Mouse (Mus musculus) ES-E14 (cell line): ENCODE data around the gene R3hcc1l. TPM values are rescaled to one million over a fixed set of nuclear protein-coding genes. Genes with fewer than 3 reads are reported as not detected.

Source experiments
- DNase-seq: peaks from one replicate; pipeline ENCODE4 v3.0.0-alpha.2; 2013; ENCODE audit warnings: low read depth, low spot score
- H3K27ac ChIP-seq: 2 replicates; pipeline ENCODE4 v1.5.1; 2012; ENCODE audit warnings: low read depth, mild to moderate bottlenecking, low read length, moderate library complexity, mixed read lengths; ENCODE audit not compliant: poor library complexity, insufficient read depth, severe bottlenecking
- H3K36me3 ChIP-seq: 2 replicates; pipeline ENCODE4 v1.6.1; 2012; ENCODE audit warnings: mild to moderate bottlenecking, low read length, moderate library complexity, mixed read lengths; ENCODE audit not compliant: control insufficient read depth, poor library complexity, insufficient read depth, severe bottlenecking
- H3K4me1 ChIP-seq, 2 experiments: fragments of 150-350 bp in 1 of 2; sonication (generic) in 1 of 2; 2 replicates each; pipeline ENCODE4 v1.6.1; 2012; ENCODE audit warnings: low read length in 2 of 2, mild to moderate bottlenecking in 1 of 2, mixed read lengths in 1 of 2; ENCODE audit not compliant: control insufficient read depth in 2 of 2, insufficient read depth in 2 of 2, poor library complexity in 1 of 2
- H3K4me3 ChIP-seq, 2 experiments: fragments of 150-350 bp in 1 of 2; sonication (generic) in 1 of 2; 2 replicates each; pipeline ENCODE4 v1.5.1; 2012; ENCODE audit warnings: low read length in 2 of 2, low read depth in 1 of 2, mild to moderate bottlenecking in 1 of 2, mixed read lengths in 1 of 2; ENCODE audit not compliant: insufficient read depth in 1 of 2, poor library complexity in 1 of 2, severe bottlenecking in 1 of 2
- H3K9ac ChIP-seq: 2 replicates; pipeline ENCODE4 v1.6.1; 2012; ENCODE audit warnings: low read depth, mild to moderate bottlenecking, low read length, mixed read lengths; ENCODE audit not compliant: poor library complexity, insufficient read depth, severe bottlenecking
- H3K9me3 ChIP-seq: fragments of 150-350 bp; sonication (generic); 2 replicates; pipeline ENCODE4 v1.6.1; 2012; ENCODE audit warnings: low read depth, mild to moderate bottlenecking, low read length; ENCODE audit not compliant: control insufficient read depth, insufficient read depth
- CHD2 ChIP-seq: IDR thresholded peaks from 2 replicates; pipeline ENCODE4 v1.6.1; 2014; ENCODE audit warnings: mild to moderate bottlenecking, low read depth, low read length, inconsistent platforms
- HCFC1 ChIP-seq: IDR thresholded peaks from 2 replicates; pipeline ENCODE4 v1.6.1; 2012; ENCODE audit warnings: low read length, inconsistent platforms, borderline replicate concordance; ENCODE audit not compliant: insufficient read depth
- MAFK ChIP-seq: IDR thresholded peaks from 2 replicates; pipeline ENCODE4 v1.6.1; 2014; ENCODE audit warnings: mild to moderate bottlenecking, low read depth, low read length, inconsistent platforms; ENCODE audit not compliant: insufficient read depth
- ZC3H11A ChIP-seq: IDR thresholded peaks from 2 replicates; pipeline ENCODE4 v1.6.1; 2012; ENCODE audit warnings: low read depth, mild to moderate bottlenecking, inconsistent platforms, low read length, borderline replicate concordance
- ZNF384 ChIP-seq: IDR thresholded peaks from 2 replicates; pipeline ENCODE4 v1.6.1; 2012; ENCODE audit warnings: low read depth, low read length, inconsistent platforms
- in situ Hi-C, 2 experiments: fragments of 600-800 bp; cut with MboI; formaldehyde crosslinking; loops; one replicate each; pipeline ENCODE4 v1.15.1; 2025; ENCODE audit warnings: low sequenced_read_pairs in 2 of 2, inconsistent platforms in 1 of 2; ENCODE audit not compliant: unreplicated experiment in 2 of 2
- total RNA-seq: library from RNA; depleted of rRNA; stranded (reverse); fragments of 300-350 nt; gene quantifications from 2 replicates; pipeline ENCODE4 v1.2.3, GENCODE M21; 2012; rRNA removed

The R3hcc1l gene
- 6.5 and 8.0 TPM in 2 replicates for total RNA-seq

- Histone ChIP-seq H3K9ac (peak within 1 kb of the TSS; percentile 91), H3K4me3 (peak within 1 kb of the TSS; percentile 86 to 88), H3K36me3 (no peaks in the 10 kb centered on the region; the same call in 1 of the 2 replicates), H3K4me1 (peaks cover 0 to 3% of the 10 kb centered on the region in 2 experiments; a peak in 2 of 4 replicates), H3K9me3 (no peaks in the 10 kb centered on the region), H3K27ac (no peak within 1 kb of the TSS; the same call in 1 of the 2 replicates)
- TF ChIP-seq CHD2 (no peak), HCFC1 (peak; percentile 95), ZNF384 (no peak), MAFK (no peak), ZC3H11A (no peak)
- DNase-seq: peak; percentile 91
- in situ Hi-C loops: no loop called here
Observed at GRCm38 (mm10) chr19:42518620-42519310, at the start of gene R3hcc1l. TSS of gene R3hcc1l (plus strand) at chr19:42518759.

- Histone ChIP-seq H3K27ac (no peak overlapping the region), H3K9ac (no peak overlapping the region), H3K9me3 (no peaks in the 10 kb centered on the region), H3K4me3 (no peak overlapping the region), H3K4me1 (no peaks in the 10 kb centered on the region), H3K36me3 (no peaks in the 10 kb centered on the region)
- in situ Hi-C loops: no loop called here
- no peak for DNase-seq
- no peak for TF ChIP-seq CHD2
- no peak for TF ChIP-seq ZC3H11A
- TF ChIP-seq ZNF384: no peak
- TF ChIP-seq MAFK: no peak
- TF ChIP-seq HCFC1: no peak
Observed at GRCm38 (mm10) chr19:42471571-42471970, 47.0 kb upstream of the R3hcc1l start.

- in situ Hi-C loops: no loop called here
- TF ChIP-seq MAFK (no peak), HCFC1 (no peak), ZNF384 (no peak), CHD2 (no peak), ZC3H11A (no peak)
- Histone ChIP-seq H3K4me1 (no peaks in the 10 kb centered on the region), H3K9me3 (no peaks in the 10 kb centered on the region), H3K27ac (no peak overlapping the region), H3K36me3 (no peaks in the 10 kb centered on the region), H3K9ac (no peak overlapping the region), H3K4me3 (no peak overlapping the region)
- DNase-seq: peak; percentile 24
Observed at GRCm38 (mm10) chr19:42472831-42473230, 45.7 kb upstream of the R3hcc1l start.

GRCm38 (mm10) chr19:42477769-42478168, 40.8 kb upstream of the R3hcc1l start:
- in situ Hi-C loops: no loop called here

DNA sequence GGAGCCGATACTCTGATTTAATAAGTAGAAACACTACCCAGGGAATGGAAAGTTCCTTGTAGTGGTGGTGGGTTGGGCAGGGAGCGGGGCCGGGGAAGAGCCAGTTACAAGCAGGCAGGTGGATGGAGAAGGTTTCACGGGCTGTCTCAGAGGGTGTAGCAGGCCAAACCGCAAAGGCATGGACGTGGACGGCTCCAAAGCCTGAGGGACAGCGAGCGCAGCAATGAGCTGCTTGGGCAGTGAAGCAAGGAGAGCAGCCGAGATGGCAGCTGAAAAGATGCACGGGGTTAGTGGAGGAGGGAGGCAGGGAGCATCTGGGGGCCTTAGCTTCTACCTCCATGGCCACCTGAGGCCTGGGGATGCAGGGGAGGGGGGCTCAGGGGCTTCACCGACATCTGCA, 40.3 kb upstream of the R3hcc1l start:
- TF ChIP-seq ZNF384: no peak
- no peak for TF ChIP-seq ZC3H11A
- no peak for TF ChIP-seq MAFK
- TF ChIP-seq HCFC1: no peak
- no peak for TF ChIP-seq CHD2
- Histone ChIP-seq H3K4me1 (no peaks in the 10 kb centered on the region), H3K36me3 (no peaks in the 10 kb centered on the region), H3K9ac (no peak overlapping the region), H3K9me3 (no peaks in the 10 kb centered on the region), H3K27ac (no peak overlapping the region), H3K4me3 (no peak overlapping the region)
- in situ Hi-C loops: no loop called here
- no peak for DNase-seq

More at GRCm38 (mm10) chr19:42477769-42478168, 40.8 kb upstream of the R3hcc1l start:
- no peaks in the 10 kb centered on the region for H3K36me3 ChIP-seq
- no peaks in the 10 kb centered on the region for H3K9me3 ChIP-seq
- no peak overlapping the region for H3K27ac ChIP-seq
- no peak for DNase-seq
- H3K9ac ChIP-seq: no peak overlapping the region
- H3K4me1 ChIP-seq: no peaks in the 10 kb centered on the region
- no peak for TF ChIP-seq ZNF384
- H3K4me3 ChIP-seq: no peak overlapping the region
